Mouse (Mus musculus): ENCODE results near the gene Abca6. TPM values are rescaled to one million over a fixed set of nuclear protein-coding genes. Genes with fewer than 3 reads are reported as not detected.

The Abca6 gene
- 0.14 and 0.17 TPM in 2 replicates for polyA plus RNA-seq (2015; fragmentation: Nextera tagmentation; extraction: Ambion mirVana)

DNA sequence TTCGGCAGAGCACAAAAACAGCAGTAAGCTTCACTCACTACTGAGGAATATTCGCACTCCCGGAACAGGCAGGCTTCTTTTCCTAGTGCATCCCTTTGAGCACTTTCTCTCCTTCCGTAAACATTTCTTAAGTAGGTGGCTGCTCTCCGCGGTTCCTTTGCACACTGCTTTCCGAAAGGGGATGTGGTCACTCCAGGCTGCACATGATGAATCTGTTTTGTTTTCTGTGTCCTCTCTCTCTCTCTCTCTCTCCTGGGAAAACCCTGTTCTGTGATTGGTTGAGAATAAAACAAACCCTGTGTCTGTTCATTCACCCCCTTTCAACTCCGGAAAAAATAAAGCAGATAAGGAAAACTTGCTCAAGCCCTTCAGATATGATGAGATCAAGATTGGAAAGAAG, at the start of gene Abca6:
Gene Abca6 (minus strand): TSS at position 243 of the 400 bp plus-strand sequence.
- ATAC-seq (replicated peaks): no peak
- Histone ChIP-seq H3K4me2 (peak within 1 kb of the TSS; percentile 40), H3K27ac (no peak within 1 kb of the TSS), H3K9me3 (no peaks in the 10 kb centered on the region), H3K9ac (no peak within 1 kb of the TSS), H3K4me1 (0 out of 2 replicates have a peak, but pooled peaks cover 4% of the 10 kb centered on the region), H3K36me3 (replicated peaks) (no peaks in the 10 kb centered on the region), H3K27me3 (replicated peaks) (no peaks in the 10 kb centered on the region), H3K4me3 (peak within 1 kb of the TSS; percentile 19)
- WGBS: 14% methylated on average over 8 of the region's 8 CpGs

DNA sequence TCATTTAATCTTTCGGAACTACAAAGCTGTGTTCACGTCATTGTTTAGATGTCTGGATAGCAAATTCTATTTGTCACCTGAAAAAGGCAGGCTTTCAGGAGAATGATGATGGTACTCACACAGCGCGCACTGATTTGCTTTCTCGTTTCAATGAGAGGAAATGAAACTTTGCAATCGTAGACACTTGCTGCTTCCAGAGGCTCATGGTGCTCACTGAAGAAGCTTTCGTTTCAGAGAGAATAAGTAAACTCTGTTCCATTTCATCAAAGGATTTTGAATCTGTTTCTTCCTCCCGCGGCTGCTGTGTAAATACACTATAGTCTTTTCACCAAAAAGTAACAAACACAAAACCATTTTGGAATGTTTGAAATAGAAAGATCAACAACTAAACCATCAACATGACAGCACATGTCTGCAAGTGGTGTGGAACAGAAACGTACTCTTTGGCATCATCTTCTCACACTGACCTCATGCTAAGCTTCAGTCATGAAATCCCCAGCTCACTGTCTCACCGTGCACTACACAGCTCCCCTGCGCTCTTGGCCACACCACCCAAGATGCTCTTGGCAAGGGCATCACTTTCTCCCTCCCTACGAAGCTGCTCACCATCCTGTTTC, 46.4 kb upstream of the Abca6 start:
- no peak for ATAC-seq (replicated peaks)
- no peak overlapping the region for H3K4me2 ChIP-seq
- 79% methylated on average over 13 of the region's 13 CpGs for WGBS
- H3K9ac ChIP-seq: no peak overlapping the region
- H3K4me1 ChIP-seq: no peaks in the 10 kb centered on the region
- H3K27me3 ChIP-seq (replicated peaks): no peaks in the 10 kb centered on the region
- 0 out of 2 replicates have a peak, but pooled peaks cover 4% of the 10 kb centered on the region for H3K36me3 ChIP-seq (replicated peaks)
- no peak overlapping the region for H3K4me3 ChIP-seq
- no peak overlapping the region for H3K27ac ChIP-seq
- H3K9me3 ChIP-seq: no peaks in the 10 kb centered on the region

DNA sequence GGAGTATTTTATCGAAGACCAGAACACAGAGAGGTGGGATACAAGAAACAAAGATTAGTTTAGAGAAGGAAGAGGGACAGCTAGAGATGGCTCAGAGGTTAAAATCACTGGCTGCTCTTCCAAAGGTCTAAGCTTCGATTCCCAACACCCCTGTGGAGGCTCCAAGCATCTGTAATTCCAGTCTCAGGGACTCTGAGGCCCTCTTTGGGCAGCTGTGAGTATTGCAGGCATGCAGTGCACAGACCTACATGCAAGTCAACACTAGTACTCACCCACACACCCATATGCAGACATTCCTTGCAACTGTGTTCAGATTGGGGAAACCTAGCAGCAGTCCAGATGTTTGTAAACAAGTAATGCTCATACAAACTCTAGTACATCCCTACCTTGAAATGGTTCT, 39.0 kb upstream of the Abca6 start:
- Histone ChIP-seq H3K4me1 (no peaks in the 10 kb centered on the region), H3K9ac (no peak overlapping the region), H3K4me2 (no peak overlapping the region), H3K36me3 (replicated peaks) (no peaks in the 10 kb centered on the region; the same call in 1 of the 2 replicates), H3K27me3 (replicated peaks) (no peaks in the 10 kb centered on the region), H3K9me3 (no peaks in the 10 kb centered on the region), H3K27ac (no peak overlapping the region), H3K4me3 (no peak overlapping the region)
- ATAC-seq (replicated peaks): no peak
- WGBS: 84% methylated on average over 2 of the region's 2 CpGs

DNA sequence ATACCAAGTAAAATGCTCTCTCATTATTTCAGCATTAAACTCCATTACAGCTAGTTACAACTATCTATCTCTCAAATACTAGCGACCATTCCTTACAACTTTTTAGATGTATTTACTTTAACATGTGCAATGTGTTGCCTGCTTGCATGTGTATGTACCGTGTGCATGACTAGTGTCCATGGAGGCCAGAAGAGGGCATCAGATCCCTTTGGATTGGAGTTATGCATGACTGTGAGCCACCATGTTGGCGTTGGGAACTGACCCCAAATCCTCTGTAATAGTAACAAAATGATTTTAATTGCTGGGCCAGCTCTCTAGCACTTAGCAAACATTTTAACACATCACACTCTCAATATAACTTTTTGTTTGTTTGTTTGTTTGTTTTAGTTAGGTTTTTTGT, 36.8 kb upstream of the Abca6 start:
- Histone ChIP-seq H3K27ac (no peak overlapping the region), H3K27me3 (replicated peaks) (no peaks in the 10 kb centered on the region), H3K36me3 (replicated peaks) (no peaks in the 10 kb centered on the region; the same call in 1 of the 2 replicates), H3K4me3 (no peak overlapping the region), H3K9ac (no peak overlapping the region), H3K4me2 (no peak overlapping the region), H3K4me1 (no peaks in the 10 kb centered on the region), H3K9me3 (no peaks in the 10 kb centered on the region)
- no peak for ATAC-seq (replicated peaks)
- 84% methylated on average over 3 of the region's 3 CpGs for WGBS

DNA sequence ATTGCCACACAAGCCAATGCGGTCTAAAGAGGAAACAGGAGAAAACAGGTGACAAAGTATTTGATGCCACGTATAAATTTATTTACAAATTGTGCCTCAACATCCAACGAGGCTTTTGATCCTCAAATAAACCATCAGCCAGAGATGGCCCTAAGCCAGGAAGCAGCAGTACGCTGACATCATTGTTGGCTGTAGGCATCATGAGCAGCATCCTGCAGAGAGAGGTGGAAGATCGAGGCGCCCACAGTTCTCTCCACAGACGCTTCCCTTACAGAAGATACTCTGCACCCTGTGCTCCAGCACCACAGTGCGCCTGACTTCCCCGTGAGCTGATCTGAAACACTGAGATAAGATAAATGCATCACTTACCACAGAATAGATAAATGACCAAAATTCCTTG, 36.1 kb upstream of the Abca6 start:
- no peak for ATAC-seq (replicated peaks)
- Histone ChIP-seq H3K36me3 (replicated peaks) (peaks cover 3% of the 10 kb centered on the region), H3K27me3 (replicated peaks) (no peaks in the 10 kb centered on the region), H3K9me3 (no peaks in the 10 kb centered on the region), H3K4me2 (no peak overlapping the region), H3K27ac (no peak overlapping the region), H3K9ac (no peak overlapping the region), H3K4me1 (no peaks in the 10 kb centered on the region), H3K4me3 (no peak overlapping the region)
- WGBS: 78% methylated on average over 9 of the region's 9 CpGs

DNA sequence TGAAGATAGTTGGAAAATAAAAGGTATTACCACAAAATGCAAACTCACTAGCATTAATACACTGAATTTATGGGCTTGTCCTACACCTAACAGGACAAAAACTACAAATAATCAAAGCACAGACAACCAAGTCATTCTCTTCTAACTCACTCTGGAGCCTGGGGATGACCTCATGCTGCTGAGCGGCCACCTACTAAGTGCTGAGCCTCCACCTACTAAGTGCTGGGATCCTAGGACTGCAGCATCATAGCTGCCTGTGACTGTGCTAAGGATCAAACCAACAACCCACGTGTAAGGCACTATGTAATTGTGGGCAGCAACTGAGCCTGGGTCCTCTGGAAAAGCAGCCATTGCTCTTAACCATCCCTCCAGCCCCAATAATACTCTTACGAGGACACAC, 34.8 kb upstream of the Abca6 start:
- H3K27me3 ChIP-seq (replicated peaks): no peaks in the 10 kb centered on the region
- H3K4me3 ChIP-seq: no peak overlapping the region
- no peak overlapping the region for H3K27ac ChIP-seq
- no peak overlapping the region for H3K4me2 ChIP-seq
- 86% methylated on average over 3 of the region's 3 CpGs for WGBS
- H3K36me3 ChIP-seq (replicated peaks): peaks cover 3% of the 10 kb centered on the region
- no peaks in the 10 kb centered on the region for H3K9me3 ChIP-seq
- no peak overlapping the region for H3K9ac ChIP-seq
- no peaks in the 10 kb centered on the region for H3K4me1 ChIP-seq
- ATAC-seq (replicated peaks): no peak

DNA sequence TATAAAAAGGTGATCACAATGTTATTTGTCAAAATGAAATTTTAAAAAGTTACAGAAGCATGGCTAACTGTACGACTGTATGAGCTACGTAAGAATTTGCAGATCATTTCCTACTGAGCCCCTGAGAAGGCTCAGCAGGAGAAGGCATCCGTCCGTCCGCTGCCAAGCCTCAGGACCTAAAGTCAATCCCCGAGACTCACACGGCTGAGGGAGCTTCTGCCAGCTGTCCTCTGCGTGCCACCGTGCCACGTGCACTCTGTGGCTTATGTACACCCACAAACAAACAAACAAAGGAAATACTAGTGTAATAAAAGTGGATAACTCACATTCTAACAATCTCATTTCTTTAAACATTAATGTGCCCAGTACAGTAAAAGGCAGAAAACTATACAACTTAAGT, 33.3 kb upstream of the Abca6 start:
- no peaks in the 10 kb centered on the region for H3K9me3 ChIP-seq

DNA sequence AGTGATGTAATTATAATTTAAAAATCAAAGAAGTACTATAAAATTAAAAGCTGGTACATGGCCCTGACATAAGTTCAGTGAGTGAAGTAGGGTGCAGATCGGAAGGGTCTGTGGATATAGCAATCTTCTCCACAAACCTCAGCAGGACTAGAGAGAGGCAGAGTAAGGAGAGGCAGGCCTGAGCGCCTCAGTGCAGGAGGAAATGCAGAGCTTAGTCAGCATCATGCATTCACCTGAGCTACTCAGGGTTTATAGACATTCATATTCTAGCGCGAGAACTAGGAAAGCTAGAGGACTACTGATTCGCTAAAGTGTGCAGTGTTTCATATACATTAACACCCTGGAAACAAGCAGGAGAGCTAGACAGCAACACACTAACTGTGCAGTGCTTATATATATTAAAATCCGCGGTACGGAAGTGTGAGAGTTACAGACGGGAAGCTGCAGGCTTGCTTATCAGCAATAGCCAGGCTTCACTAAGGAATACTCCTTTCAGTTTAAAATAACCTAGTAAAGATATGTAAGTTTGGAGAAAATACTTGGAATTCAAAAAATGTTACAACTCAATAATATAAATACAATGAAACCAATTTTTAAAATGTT, 32.7 kb upstream of the Abca6 start:
- Histone ChIP-seq H3K9me3 (no peaks in the 10 kb centered on the region), H3K4me1 (no peaks in the 10 kb centered on the region), H3K27ac (no peak overlapping the region), H3K27me3 (replicated peaks) (no peaks in the 10 kb centered on the region), H3K4me3 (no peak overlapping the region), H3K9ac (no peak overlapping the region), H3K36me3 (replicated peaks) (peaks cover 3% of the 10 kb centered on the region), H3K4me2 (no peak overlapping the region)
- 88% methylated on average over 9 of the region's 9 CpGs for WGBS
- no peak for ATAC-seq (replicated peaks)

More for the DNA sequence above, 33.3 kb upstream of the Abca6 start:
- no peak for ATAC-seq (replicated peaks)
- Histone ChIP-seq H3K4me3 (no peak overlapping the region), H3K4me1 (no peaks in the 10 kb centered on the region), H3K36me3 (replicated peaks) (peaks cover 3% of the 10 kb centered on the region), H3K9ac (no peak overlapping the region), H3K4me2 (no peak overlapping the region), H3K27ac (no peak overlapping the region), H3K27me3 (replicated peaks) (no peaks in the 10 kb centered on the region)
- WGBS: 67% methylated on average over 10 of the region's 10 CpGs

DNA sequence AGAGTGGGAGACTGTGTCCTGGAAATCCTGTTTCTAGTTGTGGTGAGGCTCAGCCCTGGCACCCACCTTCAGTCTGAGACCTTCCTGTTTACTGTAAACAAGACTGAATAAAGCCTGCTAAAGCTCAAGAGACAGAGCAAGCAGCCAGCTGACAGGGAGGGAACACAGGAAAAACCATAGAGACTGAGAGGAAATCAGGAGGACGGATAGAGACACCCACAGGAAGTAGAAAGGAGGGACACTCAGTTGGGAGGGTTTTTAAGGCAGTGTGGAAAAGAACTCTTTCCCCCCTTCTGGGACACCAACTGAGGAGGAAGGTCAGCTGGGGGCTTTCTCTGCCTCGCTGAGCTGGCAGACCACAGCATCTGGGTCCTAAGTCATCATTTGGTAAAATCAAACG, 23.2 kb upstream of the Abca6 start:
- peaks cover 3% of the 10 kb centered on the region; the same call in 1 of the 2 replicates for H3K36me3 ChIP-seq (replicated peaks)
- H3K9me3 ChIP-seq: no peaks in the 10 kb centered on the region
- no peaks in the 10 kb centered on the region for H3K27me3 ChIP-seq (replicated peaks)
- no peak overlapping the region for H3K4me3 ChIP-seq
- no peak overlapping the region for H3K9ac ChIP-seq
- no peak for ATAC-seq (replicated peaks)
- H3K4me1 ChIP-seq: no peaks in the 10 kb centered on the region
- H3K4me2 ChIP-seq: no peak overlapping the region
- H3K27ac ChIP-seq: no peak overlapping the region
- WGBS: 65% methylated on average over 3 of the region's 3 CpGs

DNA sequence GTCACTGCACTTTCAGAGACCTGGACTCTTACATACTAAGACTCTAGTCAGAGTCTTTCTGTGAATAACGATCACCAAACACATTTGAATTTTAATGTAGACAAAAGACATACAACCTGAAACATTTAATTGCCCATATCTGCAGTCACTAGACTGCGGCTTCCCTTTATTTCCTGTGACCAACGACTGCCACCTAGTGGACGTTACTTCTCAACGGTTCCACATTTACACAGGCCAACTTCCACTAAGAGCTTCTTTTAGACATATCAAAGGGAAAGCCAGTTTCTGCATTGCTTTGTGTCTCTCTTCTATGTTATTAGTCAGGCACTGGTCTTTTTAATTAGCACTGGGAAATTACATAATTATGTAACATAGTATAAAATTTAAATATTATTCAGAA, 20.2 kb upstream of the Abca6 start:
- Histone ChIP-seq H3K36me3 (replicated peaks) (0 out of 2 replicates have a peak, but pooled peaks cover 3% of the 10 kb centered on the region), H3K27ac (no peak overlapping the region), H3K4me2 (no peak overlapping the region), H3K9ac (no peak overlapping the region), H3K4me1 (no peaks in the 10 kb centered on the region), H3K4me3 (no peak overlapping the region), H3K9me3 (no peaks in the 10 kb centered on the region), H3K27me3 (replicated peaks) (no peaks in the 10 kb centered on the region)
- WGBS: 6% methylated on average over 5 of the region's 5 CpGs
- 0 out of 2 replicates have a peak, but pooled peaks have one; percentile 45 for ATAC-seq (replicated peaks)

DNA sequence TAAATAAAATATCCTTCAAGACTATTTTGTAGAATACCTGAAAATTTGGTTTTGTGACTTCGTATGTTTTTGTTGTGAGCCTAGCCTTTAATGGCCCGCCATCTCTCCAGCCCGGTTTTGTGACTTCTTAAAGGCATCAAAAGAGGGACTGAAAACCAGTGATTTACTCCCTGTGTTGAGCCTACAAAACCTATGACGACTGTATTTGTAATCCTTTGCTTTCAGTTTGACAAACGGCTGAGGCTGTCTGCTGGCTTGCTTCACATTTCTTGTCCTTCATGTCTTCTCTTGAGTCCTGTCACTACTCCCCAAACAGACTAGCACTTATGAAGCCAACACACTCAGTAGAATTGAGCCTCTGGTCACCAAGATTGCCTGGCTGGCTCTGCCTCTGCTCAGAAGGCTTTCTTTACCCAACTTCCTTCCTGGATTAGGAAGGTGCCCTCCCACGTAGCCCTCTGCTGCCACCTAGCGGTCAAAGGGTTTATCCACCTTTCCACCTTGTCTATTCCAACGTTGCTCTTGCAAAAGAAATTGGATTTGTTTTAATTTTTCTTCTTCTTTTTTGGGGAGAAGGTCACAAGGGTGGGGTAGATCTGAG, 16.8 kb upstream of the Abca6 start:
- H3K36me3 ChIP-seq (replicated peaks): no peaks in the 10 kb centered on the region
- H3K4me3 ChIP-seq: no peak overlapping the region
- no peaks in the 10 kb centered on the region for H3K4me1 ChIP-seq
- H3K9ac ChIP-seq: no peak overlapping the region
- H3K4me2 ChIP-seq: no peak overlapping the region
- peak; percentile 74 for ATAC-seq (replicated peaks)
- WGBS: 40% methylated on average over 8 of the region's 8 CpGs
- H3K27me3 ChIP-seq (replicated peaks): no peaks in the 10 kb centered on the region
- no peaks in the 10 kb centered on the region for H3K9me3 ChIP-seq
- no peak overlapping the region for H3K27ac ChIP-seq

DNA sequence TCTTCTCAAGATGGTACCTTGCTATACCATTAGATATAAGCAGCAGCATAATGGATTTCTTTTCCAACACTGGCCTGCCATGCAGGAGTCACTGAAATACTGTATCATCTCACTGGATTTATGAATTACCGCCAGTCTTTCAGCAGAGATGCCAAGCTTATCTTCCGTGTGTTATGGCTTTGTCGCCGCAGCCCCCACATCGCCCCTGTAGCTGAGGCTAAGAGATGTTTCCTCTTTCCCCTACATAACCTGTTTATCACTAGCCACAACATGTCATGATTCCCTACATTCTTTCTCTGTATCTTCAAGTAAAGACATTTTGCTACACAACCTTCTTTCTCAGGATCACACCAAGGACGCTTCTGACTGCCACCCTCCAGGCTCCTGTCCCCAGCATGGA, 15.7 kb upstream of the Abca6 start:
- no peak overlapping the region for H3K27ac ChIP-seq
- H3K4me1 ChIP-seq: no peaks in the 10 kb centered on the region
- H3K9me3 ChIP-seq: no peaks in the 10 kb centered on the region
- H3K36me3 ChIP-seq (replicated peaks): no peaks in the 10 kb centered on the region
- WGBS: 95% methylated on average over 6 of the region's 6 CpGs
- ATAC-seq (replicated peaks): no peak
- no peak overlapping the region for H3K9ac ChIP-seq
- H3K4me3 ChIP-seq: no peak overlapping the region
- no peaks in the 10 kb centered on the region for H3K27me3 ChIP-seq (replicated peaks)
- H3K4me2 ChIP-seq: no peak overlapping the region

DNA sequence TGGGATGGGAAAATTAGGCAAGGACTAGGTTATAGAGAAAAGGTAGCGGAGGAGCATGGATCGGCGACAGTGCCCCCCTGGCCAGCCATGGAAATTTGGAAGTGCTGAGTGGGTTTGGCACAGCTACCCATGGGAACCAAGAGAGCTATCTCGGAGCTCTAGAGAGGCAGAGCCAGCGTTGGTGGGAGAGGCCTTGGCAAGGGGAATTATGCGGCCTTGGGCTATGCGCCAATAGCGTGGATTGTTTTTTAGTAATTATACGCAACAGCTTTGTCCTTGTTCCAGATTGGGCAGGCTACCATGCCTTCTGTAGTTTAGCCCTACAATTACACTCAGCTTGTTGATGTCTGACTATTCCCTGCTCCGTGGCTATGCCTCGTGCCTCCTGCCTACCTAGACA, 15.2 kb upstream of the Abca6 start:
- Histone ChIP-seq H3K36me3 (replicated peaks) (no peaks in the 10 kb centered on the region), H3K27me3 (replicated peaks) (no peaks in the 10 kb centered on the region), H3K9me3 (no peaks in the 10 kb centered on the region), H3K4me2 (no peak overlapping the region), H3K27ac (no peak overlapping the region), H3K9ac (no peak overlapping the region), H3K4me3 (no peak overlapping the region), H3K4me1 (no peaks in the 10 kb centered on the region)
- no peak for ATAC-seq (replicated peaks)
- WGBS: 80% methylated on average over 11 of the region's 11 CpGs
